Mouse (Mus musculus) embryo, embryonic 10.5 days (tissue): ENCODE results near the gene Tas2r131.
"Not testable (repeated sequence)": the region's sequence is repeated elsewhere in the genome, so short reads cannot be mapped to it uniquely, and the experiment has no call there.

Source experiments
- DNase-seq: peaks from one replicate; pipeline ENCODE4 v3.0.0-alpha.2; 2015; ENCODE audit warnings: low spot score

Tas2r131 gene

GRCm38 (mm10) chr6:132957819-132958218, at the start of gene Tas2r131:
TSS of gene Tas2r131 (minus strand) at chr6:132957919.
- no peak for DNase-seq

- DNase-seq, result no peak
Observed at GRCm38 (mm10) chr6:132980865-132981264, 23.1 kb upstream of the Tas2r131 start, which contains the start of gene Tas2r109. TSS of gene Tas2r109 (minus strand) at chr6:132980965.

GRCm38 (mm10) chr6:132950802-132951201, 6.9 kb downstream of the Tas2r131 start, which contains the start of gene Tas2r129:
TSS of gene Tas2r129 (plus strand) at chr6:132951102.
- DNase-seq, result no peak

GRCm38 (mm10) chr6:132941376-132941775, 16.3 kb downstream of the Tas2r131 start:
- not testable (repeated sequence) for DNase-seq

GRCm38 (mm10) chr6:132909351-132909750, 48.4 kb downstream of the Tas2r131 start, which contains the start of gene Tas2r125:
TSS of gene Tas2r125 (plus strand) at chr6:132909651.
- no peak for DNase-seq
